35 mouse cellular contexts compared by ENCODE assay signal in the genomic region with DNA sequence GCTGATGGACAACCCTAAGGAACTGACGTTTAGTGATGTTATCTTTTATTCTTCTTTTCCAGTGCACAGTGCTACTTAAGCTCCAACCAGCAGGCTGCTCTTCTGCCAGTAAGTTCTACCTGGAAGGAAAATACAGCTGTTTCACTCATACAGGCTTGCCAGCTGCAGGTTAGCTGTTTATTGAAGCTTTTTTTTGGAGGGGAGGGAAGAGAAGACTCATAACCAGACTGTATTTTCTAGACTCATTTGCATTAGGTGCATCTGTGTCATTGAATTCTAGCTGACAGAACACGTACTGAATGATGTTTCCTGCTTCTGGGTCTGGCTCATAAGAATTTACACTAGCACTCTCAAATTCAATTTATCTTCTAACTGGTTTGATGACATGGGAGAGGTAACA.
"Had no signal": no experiment of that assay in that cellular context is flagged by ENCODE, and none has a peak within 500 bp of the region (broad histone marks: within the 10 kb centered on the region; RNA-seq: fewer than 3 reads in every experiment).

No protein-coding gene starts in this region.

- H3K4me3 ChIP-seq: heart, embryonic 12.5 days; heart, embryonic 13.5 days; heart, embryonic 15.5 days; hindbrain, embryonic 10.5 days; hindbrain, embryonic 12.5 days; hindbrain, embryonic 13.5 days; hindbrain, embryonic 15.5 days; intestine, embryonic 15.5 days; kidney, embryonic 15.5 days; layer of hippocampus, adult 2 months; left cerebral cortex, adult 2 months had no signal

- H3K9ac ChIP-seq: heart, embryonic 12.5 days; heart, embryonic 13.5 days; heart, embryonic 15.5 days; hindbrain, embryonic 12.5 days; hindbrain, embryonic 13.5 days; hindbrain, embryonic 14.5 days; hindbrain, embryonic 15.5 days; intestine, embryonic 15.5 days; kidney, embryonic 15.5 days had no signal

- H3K36me3 ChIP-seq: heart, embryonic 12.5 days; heart, embryonic 13.5 days; heart, embryonic 15.5 days; hindbrain, embryonic 10.5 days; hindbrain, embryonic 12.5 days; hindbrain, embryonic 13.5 days; hindbrain, embryonic 15.5 days; intestine, embryonic 15.5 days; kidney, embryonic 15.5 days had no signal

- H3K4me1 ChIP-seq: heart, embryonic 12.5 days; heart, embryonic 13.5 days; heart, embryonic 15.5 days; hindbrain, embryonic 10.5 days; intestine, embryonic 15.5 days; kidney, embryonic 15.5 days had no signal

- H3K9me3 ChIP-seq: heart, embryonic 12.5 days; heart, embryonic 13.5 days; heart, embryonic 15.5 days; hindbrain, embryonic 10.5 days; hindbrain, embryonic 12.5 days; hindbrain, embryonic 13.5 days; hindbrain, embryonic 15.5 days; intestine, embryonic 15.5 days; kidney, embryonic 15.5 days had no signal

- ATAC-seq: hindbrain, embryonic 16.5 days; hindbrain, postnatal 0 days; inflammation-experienced regulatory T-cells, adult 6 months; intestine, embryonic 15.5 days; intestine, embryonic 16.5 days; intestine, postnatal 0 days had no signal

- H3K27ac ChIP-seq: heart, embryonic 13.5 days; heart, embryonic 15.5 days; hindbrain, embryonic 10.5 days; hindbrain, embryonic 12.5 days; hindbrain, embryonic 13.5 days; hindbrain, embryonic 14.5 days; hindbrain, embryonic 15.5 days; hindbrain, postnatal 0 days; intestine, embryonic 15.5 days; kidney, embryonic 15.5 days; kidney, postnatal 0 days; layer of hippocampus, adult 2 months; left cerebral cortex, adult 2 months had no signal

- H3K4me2 ChIP-seq: heart, embryonic 11.5 days; heart, embryonic 12.5 days; heart, embryonic 13.5 days; heart, embryonic 15.5 days; hindbrain, embryonic 12.5 days; hindbrain, embryonic 13.5 days; hindbrain, embryonic 14.5 days; hindbrain, embryonic 15.5 days; intestine, embryonic 15.5 days; kidney, embryonic 15.5 days had no signal

- DNase-seq: heart, postnatal 10 days; heart, postnatal 14 days; heart, postnatal 36 days; heart, postnatal 4 days; kidney, adult 11 months; kidney, adult 18-20 months; kidney, adult 2 months; kidney, adult 8-10 months; kidney, adult 9 months; kidney, postnatal 10 days; kidney, postnatal 14 days; kidney, postnatal 25 days; kidney, postnatal 36 days; kidney, postnatal 4 days; layer of hippocampus, adult 9-11 months; layer of hippocampus, postnatal 36 days had no signal

- H3K27me3 ChIP-seq: heart, embryonic 12.5 days; heart, embryonic 13.5 days; heart, embryonic 15.5 days; hindbrain, embryonic 12.5 days; hindbrain, embryonic 13.5 days; hindbrain, embryonic 15.5 days; intestine, embryonic 15.5 days; kidney, embryonic 15.5 days had no signal
